Mouse (Mus musculus) bone marrow macrophage, adult 2 months (primary cell): Measurements from ENCODE around the gene Stx3.

ENCODE experiments used
- CTCF ChIP-seq: IDR thresholded peaks from 2 replicates; pipeline ENCODE4 v1.5.1; 2012; ENCODE audit warnings: low read depth, mild to moderate bottlenecking, low read length, moderate library complexity
- POLR2A ChIP-seq: IDR thresholded peaks from 2 replicates; pipeline ENCODE4 v1.6.1; 2012; ENCODE audit warnings: mild to moderate bottlenecking, low read depth, low read length, borderline replicate concordance

GRCm38 (mm10) chr19:11800531-11801315 is 18.5 kb downstream of the Stx3 start:
- TF ChIP-seq POLR2A (no peak), CTCF (no peak)
